Mouse (Mus musculus) gastrocnemius, postnatal 25 days (tissue): ENCODE data around the gene Cldn14. TPM values are rescaled to one million over a fixed set of nuclear protein-coding genes. Genes with fewer than 3 reads are reported as not detected.
"Not testable (repeated sequence)": the region's sequence is repeated elsewhere in the genome, so short reads cannot be mapped to it uniquely, and the experiment has no call there.

Source experiments
- DNase-seq: peaks from one replicate; pipeline ENCODE4 v3.0.0; 2022
- long read RNA-seq, 2 experiments: library from polyadenylated mRNA; stranded (forward); transcript quantifications; one replicate each; pipeline ENCODE4 v2.0.0; 2021
- total RNA-seq, 2 experiments: library from RNA; stranded (reverse); gene quantifications; 1 replicate in 1 of 2; 2 replicates in 1 of 2; pipeline ENCODE4 v1.2.3; 2021

Gene Cldn14
- not detected for total RNA-seq
- long read RNA-seq, experiment 1: 0 reads
- long read RNA-seq, experiment 2: 0 reads

GRCm38 (mm10) chr16:94008737-94009136, at the start of gene Cldn14:
TSS of gene Cldn14 (minus strand) at chr16:94008837.
- DNase-seq: no peak

- DNase-seq: no peak
Measured at GRCm38 (mm10) chr16:94055576-94055975, 46.9 kb upstream of the Cldn14 start.

GRCm38 (mm10) chr16:94055176-94055575, 46.5 kb upstream of the Cldn14 start:
- no peak for DNase-seq

GRCm38 (mm10) chr16:94050368-94050767, 41.7 kb upstream of the Cldn14 start:
- no peak for DNase-seq

- no peak for DNase-seq
Measured at GRCm38 (mm10) chr16:94044996-94045395, 36.4 kb upstream of the Cldn14 start.

- no peak for DNase-seq
Measured at GRCm38 (mm10) chr16:94043797-94044196, 35.2 kb upstream of the Cldn14 start.

GRCm38 (mm10) chr16:94041065-94041712, 32.6 kb upstream of the Cldn14 start:
- no peak for DNase-seq

- DNase-seq: no peak
Measured at GRCm38 (mm10) chr16:94040485-94040884, 31.8 kb upstream of the Cldn14 start.

- no peak for DNase-seq
Measured at GRCm38 (mm10) chr16:94038986-94039341, 30.3 kb upstream of the Cldn14 start.

- DNase-seq: no peak
Measured at GRCm38 (mm10) chr16:94038272-94038985, 29.8 kb upstream of the Cldn14 start.

GRCm38 (mm10) chr16:94037280-94037679, 28.6 kb upstream of the Cldn14 start:
- DNase-seq: no peak

- DNase-seq: no peak
Measured at GRCm38 (mm10) chr16:94034152-94034551, 25.5 kb upstream of the Cldn14 start.

GRCm38 (mm10) chr16:94032270-94032669, 23.6 kb upstream of the Cldn14 start:
- DNase-seq: no peak

GRCm38 (mm10) chr16:94023352-94024280, 15.0 kb upstream of the Cldn14 start:
- no peak for DNase-seq

GRCm38 (mm10) chr16:94019725-94020124, 11.1 kb upstream of the Cldn14 start:
- not testable (repeated sequence) for DNase-seq

- no peak for DNase-seq
Measured at GRCm38 (mm10) chr16:94017953-94018352, 9.3 kb upstream of the Cldn14 start.

GRCm38 (mm10) chr16:94014489-94015096, 6.0 kb upstream of the Cldn14 start:
- no peak for DNase-seq

- DNase-seq: not testable (repeated sequence)
Measured at GRCm38 (mm10) chr16:94013328-94014086, 4.9 kb upstream of the Cldn14 start.

- DNase-seq: no peak
Measured at GRCm38 (mm10) chr16:94011224-94011623, 2.6 kb upstream of the Cldn14 start.

- DNase-seq: no peak
Measured at GRCm38 (mm10) chr16:94010633-94011032, 2.0 kb upstream of the Cldn14 start.

GRCm38 (mm10) chr16:94010156-94010555, 1.5 kb upstream of the Cldn14 start:
- no peak for DNase-seq
